Mouse (Mus musculus): Measurements from ENCODE around the gene Tmc4. TPM values are rescaled to one million over a fixed set of nuclear protein-coding genes. Genes with fewer than 3 reads are reported as not detected.

The Tmc4 gene
- polyA plus RNA-seq, 1 experiment from 2014 or later, result 6.2 TPM

- Histone ChIP-seq H3K4me2 (ENCODE audit: low read depth, low read length) (peak within 1 kb of the TSS; percentile 99), H3K9me3 (ENCODE audit: control insufficient read depth, low read length) (no peaks in the 10 kb centered on the region), H3K27me3 (ENCODE audit: control insufficient read depth, insufficient read depth, low read length) (no peaks in the 10 kb centered on the region), H3K27ac (ENCODE audit: low read depth, low read length) (peak within 1 kb of the TSS; percentile 75), H3K4me3 (ENCODE audit: low read depth, low read length) (peak within 1 kb of the TSS; percentile 55), H3K36me3 (ENCODE audit: control insufficient read depth, insufficient read depth, low read length) (peaks cover 7% of the 10 kb centered on the region; the same call in 1 of the 2 replicates), H3K4me1 (ENCODE audit: control insufficient read depth, insufficient read depth, low read length) (peaks cover 21% of the 10 kb centered on the region), H3K9ac (replicated peaks; ENCODE audit: low read depth, low read length) (peak within 1 kb of the TSS; percentile 74)
- WGBS, result under 1% methylated on average over 47 of the region's 47 CpGs
- ATAC-seq (ENCODE audit: low read depth), result peak; percentile 88
Observed at GRCm38 (mm10) chr7:3629543-3630477, 47.5 kb downstream of the Tmc4 start, which contains the start of the genes Tfpt and Prpf31. TSS of gene Tfpt (minus strand) at chr7:3629929. TSS of gene Prpf31 (plus strand) at chr7:3629985.

GRCm38 (mm10) chr7:3629030-3629429, 48.3 kb downstream of the Tmc4 start:
- Histone ChIP-seq H3K27me3 (ENCODE audit: control insufficient read depth, insufficient read depth, low read length) (no peaks in the 10 kb centered on the region), H3K9ac (replicated peaks; ENCODE audit: low read depth, low read length) (peak overlapping the region; percentile 74), H3K27ac (ENCODE audit: low read depth, low read length) (peak overlapping the region; percentile 75; the same call in 1 of the 2 replicates), H3K9me3 (ENCODE audit: control insufficient read depth, low read length) (no peaks in the 10 kb centered on the region), H3K4me1 (ENCODE audit: control insufficient read depth, insufficient read depth, low read length) (peaks cover 21% of the 10 kb centered on the region), H3K4me3 (ENCODE audit: low read depth, low read length) (peak overlapping the region; percentile 55), H3K36me3 (ENCODE audit: control insufficient read depth, insufficient read depth, low read length) (peaks cover 9% of the 10 kb centered on the region; the same call in 1 of the 2 replicates), H3K4me2 (ENCODE audit: low read depth, low read length) (peak overlapping the region; percentile 99)
- ATAC-seq (ENCODE audit: low read depth), result peak; percentile 42; the same call in 1 of the 2 replicates
- 44% methylated on average over 4 of the region's 4 CpGs for WGBS

GRCm38 (mm10) chr7:3617242-3617995, 59.9 kb downstream of the Tmc4 start, which contains the start of gene Ndufa3:
TSS of gene Ndufa3 (plus strand) at chr7:3617373.
- peaks cover 6% of the 10 kb centered on the region; the same call in 1 of the 2 replicates for H3K36me3 ChIP-seq (ENCODE audit: control insufficient read depth, insufficient read depth, low read length)
- H3K4me2 ChIP-seq (ENCODE audit: low read depth, low read length), result peak within 1 kb of the TSS; percentile 81
- ATAC-seq (ENCODE audit: low read depth), result peak; percentile 97
- peak within 1 kb of the TSS; percentile 66 for H3K4me3 ChIP-seq (ENCODE audit: low read depth, low read length)
- H3K4me1 ChIP-seq (ENCODE audit: control insufficient read depth, insufficient read depth, low read length), result no peaks in the 10 kb centered on the region
- H3K9ac ChIP-seq (replicated peaks; ENCODE audit: low read depth, low read length), result peak within 1 kb of the TSS; percentile 82
- no peaks in the 10 kb centered on the region for H3K27me3 ChIP-seq (ENCODE audit: control insufficient read depth, insufficient read depth, low read length)
- WGBS, result 1% methylated on average over 32 of the region's 32 CpGs
- H3K9me3 ChIP-seq (ENCODE audit: control insufficient read depth, low read length), result no peaks in the 10 kb centered on the region
- H3K27ac ChIP-seq (ENCODE audit: low read depth, low read length), result peak within 1 kb of the TSS; percentile 53

- Histone ChIP-seq H3K4me1 (ENCODE audit: control insufficient read depth, insufficient read depth, low read length) (no peaks in the 10 kb centered on the region), H3K27me3 (ENCODE audit: control insufficient read depth, insufficient read depth, low read length) (no peaks in the 10 kb centered on the region)
Observed at GRCm38 (mm10) chr7:3616389-3617241, 60.7 kb downstream of the Tmc4 start.

GRCm38 (mm10) chr7:3616057-3616388, 61.3 kb downstream of the Tmc4 start, which contains the start of gene Oscar:
TSS of gene Oscar (minus strand) at chr7:3616157.
- Histone ChIP-seq H3K27ac (ENCODE audit: low read depth, low read length) (no peak within 1 kb of the TSS), H3K9ac (replicated peaks; ENCODE audit: low read depth, low read length) (no peak within 1 kb of the TSS), H3K4me3 (ENCODE audit: low read depth, low read length) (peak within 1 kb of the TSS; percentile 66; the same call in 1 of the 2 replicates), H3K9me3 (ENCODE audit: control insufficient read depth, low read length) (no peaks in the 10 kb centered on the region), H3K36me3 (ENCODE audit: control insufficient read depth, insufficient read depth, low read length) (peaks cover 6% of the 10 kb centered on the region; the same call in 1 of the 2 replicates), H3K4me1 (ENCODE audit: control insufficient read depth, insufficient read depth, low read length) (no peaks in the 10 kb centered on the region), H3K4me2 (ENCODE audit: low read depth, low read length) (0 out of 2 replicates have a peak within 1 kb of the TSS, but pooled peaks have one; percentile 81), H3K27me3 (ENCODE audit: control insufficient read depth, insufficient read depth, low read length) (no peaks in the 10 kb centered on the region)
- ATAC-seq (ENCODE audit: low read depth), result no peak
- 87% methylated on average over 4 of the region's 4 CpGs for WGBS

More at GRCm38 (mm10) chr7:3616389-3617241, 60.7 kb downstream of the Tmc4 start:
- Histone ChIP-seq H3K9ac (replicated peaks; ENCODE audit: low read depth, low read length) (no peak overlapping the region), H3K4me2 (ENCODE audit: low read depth, low read length) (0 out of 2 replicates have a peak overlapping the region, but pooled peaks have one; percentile 81), H3K9me3 (ENCODE audit: control insufficient read depth, low read length) (no peaks in the 10 kb centered on the region), H3K27ac (ENCODE audit: low read depth, low read length) (no peak overlapping the region), H3K4me3 (ENCODE audit: low read depth, low read length) (peak overlapping the region; percentile 66; the same call in 1 of the 2 replicates), H3K36me3 (ENCODE audit: control insufficient read depth, insufficient read depth, low read length) (peaks cover 6% of the 10 kb centered on the region; the same call in 1 of the 2 replicates)
- 43% methylated on average over 6 of the region's 6 CpGs for WGBS
- ATAC-seq (ENCODE audit: low read depth), result peak; percentile 25

Small RNAs within 50 kb of the gene (microRNA-seq; reads per million reads assigned to microRNA genes)
- 2.6 reads per million for gene Mir3572

Other genes with a start within 250 kb of the Tmc4 start
- not detected in 2 replicates for gene Tarm1, start 174.9 kb downstream of the Tmc4 start, polyA plus RNA-seq (2014; fragmentation: Nextera tagmentation; extraction: Ambion mirVana)
- 0.44 and 0.63 TPM in 2 replicates for gene Oscar, start 61.4 kb downstream of the Tmc4 start, polyA plus RNA-seq (2014; fragmentation: Nextera tagmentation; extraction: Ambion mirVana)
- 447 and 581 TPM in 2 replicates for gene Ndufa3, start 60.2 kb downstream of the Tmc4 start, polyA plus RNA-seq (2014; fragmentation: Nextera tagmentation; extraction: Ambion mirVana)
- gene Tfpt, start 47.6 kb downstream of the Tmc4 start, polyA plus RNA-seq (2014; fragmentation: Nextera tagmentation; extraction: Ambion mirVana), result 31.7 and 37.7 TPM in 2 replicates
- gene Prpf31, start 47.6 kb downstream of the Tmc4 start, polyA plus RNA-seq (2014; fragmentation: Nextera tagmentation; extraction: Ambion mirVana), result 76.8 and 86.8 TPM in 2 replicates
- gene Cnot3, start 32.3 kb downstream of the Tmc4 start, polyA plus RNA-seq (2014; fragmentation: Nextera tagmentation; extraction: Ambion mirVana), result 40.5 and 47.7 TPM in 2 replicates
- 11.0 and 11.8 TPM in 2 replicates for gene Leng1, start 11.7 kb downstream of the Tmc4 start, polyA plus RNA-seq (2014; fragmentation: Nextera tagmentation; extraction: Ambion mirVana)
- gene Tsen34, start 15.3 kb upstream of the Tmc4 start, polyA plus RNA-seq (2014; fragmentation: Nextera tagmentation; extraction: Ambion mirVana), result 255 and 265 TPM in 2 replicates
- gene Mboat7, start 16.0 kb upstream of the Tmc4 start, polyA plus RNA-seq (2014; fragmentation: Nextera tagmentation; extraction: Ambion mirVana), result 74.9 and 76.4 TPM in 2 replicates
- 703 and 810 TPM in 2 replicates for gene Rps9, start 26.4 kb upstream of the Tmc4 start, polyA plus RNA-seq (2014; fragmentation: Nextera tagmentation; extraction: Ambion mirVana)
- 0.12 and 0.35 TPM in 2 replicates for gene Pirb, start 42.8 kb upstream of the Tmc4 start, polyA plus RNA-seq (2014; fragmentation: Nextera tagmentation; extraction: Ambion mirVana)
- gene Gm15448, start 148.1 kb upstream of the Tmc4 start, polyA plus RNA-seq (2014; fragmentation: Nextera tagmentation; extraction: Ambion mirVana), result not detected in 2 replicates
- gene Pira2, start 167.5 kb upstream of the Tmc4 start, polyA plus RNA-seq (2014; fragmentation: Nextera tagmentation; extraction: Ambion mirVana), result not detected in 2 replicates
- not detected in 2 replicates for gene Gm14548, start 220.6 kb upstream of the Tmc4 start, polyA plus RNA-seq (2014; fragmentation: Nextera tagmentation; extraction: Ambion mirVana)
- gene Lilra6, start 237.9 kb upstream of the Tmc4 start, polyA plus RNA-seq (2014; fragmentation: Nextera tagmentation; extraction: Ambion mirVana), result not detected in 2 replicates

All from neural tube, embryonic 14.5 days (tissue).